Mouse (Mus musculus) erythroid progenitor cell, adult 5-6 weeks (primary cell): Measurements from ENCODE around the gene Wdr31. TPM values are rescaled to one million over a fixed set of nuclear protein-coding genes. Genes with fewer than 3 reads are reported as not detected.

Experiments used
- ATAC-seq: replicated peaks from 2 replicates; pipeline ENCODE4 v1.8.0; 2016; ENCODE audit warnings: moderate number of reproducible peaks, mild to moderate bottlenecking, moderate TSS enrichment, inconsistent platforms; ENCODE audit not compliant: poor library complexity, low FRiP score, severe bottlenecking
- total RNA-seq, 2 experiments: library from RNA; stranded (forward) in 1 of 2; stranded (reverse) in 1 of 2; fragments of 150-400 nt in 1 of 2; fragments of 186-747, 209-891 nt in 1 of 2; gene quantifications; 2 replicates each; pipeline versions ENCODE4 v1.2.3 to v1.2.4; 2015 to 2017; ENCODE audit warnings: low replicate concordance in 2 of 2

Gene Wdr31
- total RNA-seq, 2 experiments from 2014 or later: 1.7 TPM; not detected in 1

DNA sequence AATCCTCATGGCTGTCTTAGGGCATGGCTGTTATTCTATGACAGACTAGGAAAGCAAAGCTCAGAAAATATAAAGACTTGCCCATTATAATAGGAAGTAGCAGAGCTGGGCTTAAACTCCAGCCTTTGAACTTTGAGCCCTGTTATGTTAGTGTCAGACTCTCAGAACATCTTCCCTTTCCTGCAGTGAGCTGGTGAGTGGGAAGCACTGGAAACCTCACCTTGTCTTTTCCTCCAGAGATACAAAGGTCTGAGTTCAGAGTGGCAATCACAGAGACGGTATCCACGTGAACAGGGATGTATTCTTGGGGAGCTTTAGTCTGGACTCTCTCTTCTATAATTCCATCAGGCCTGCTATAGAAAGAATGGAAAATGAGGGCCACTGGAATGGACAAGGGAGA lies 7.6 kb downstream of the Wdr31 start:
- no peak for ATAC-seq

DNA sequence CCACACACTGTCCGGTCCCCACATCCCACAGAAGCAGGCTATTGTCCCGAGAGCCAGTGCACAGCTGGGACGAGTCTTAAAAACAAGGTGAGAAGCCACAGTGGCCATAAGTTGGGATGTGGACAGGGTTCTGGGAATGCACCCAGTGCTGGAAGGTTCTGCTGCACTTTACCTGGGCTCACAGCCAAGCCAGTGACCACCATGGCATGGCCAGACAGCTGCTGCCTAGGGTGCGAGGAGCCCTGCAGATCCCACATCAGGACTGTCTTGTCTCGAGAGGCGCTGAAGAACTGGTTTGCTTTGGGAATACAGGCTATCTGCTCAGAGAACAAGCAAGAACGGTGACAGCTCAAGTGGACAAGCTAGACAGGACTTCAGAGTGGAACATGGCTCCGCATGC lies 10.3 kb downstream of the Wdr31 start:
- no peak for ATAC-seq

DNA sequence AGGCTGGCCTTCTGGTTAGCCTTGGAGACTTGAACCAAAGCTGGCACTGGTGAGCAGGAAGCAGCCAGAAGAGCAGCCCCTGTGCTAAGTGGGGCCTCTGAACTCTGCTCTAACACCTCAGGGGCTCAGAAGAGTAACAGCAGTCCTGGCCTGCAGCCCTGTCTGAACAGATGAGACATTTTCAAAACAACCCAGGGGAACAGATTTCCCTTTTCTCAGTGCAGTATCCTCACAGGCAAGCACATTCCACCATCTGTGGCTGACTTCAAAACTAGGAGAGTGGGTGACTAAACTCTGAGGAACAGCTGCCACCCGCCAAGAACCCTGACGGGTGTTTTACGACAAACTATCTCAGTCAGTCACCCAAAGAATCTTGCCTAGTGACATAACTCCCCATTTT lies 11.6 kb downstream of the Wdr31 start:
- ATAC-seq: no peak

DNA sequence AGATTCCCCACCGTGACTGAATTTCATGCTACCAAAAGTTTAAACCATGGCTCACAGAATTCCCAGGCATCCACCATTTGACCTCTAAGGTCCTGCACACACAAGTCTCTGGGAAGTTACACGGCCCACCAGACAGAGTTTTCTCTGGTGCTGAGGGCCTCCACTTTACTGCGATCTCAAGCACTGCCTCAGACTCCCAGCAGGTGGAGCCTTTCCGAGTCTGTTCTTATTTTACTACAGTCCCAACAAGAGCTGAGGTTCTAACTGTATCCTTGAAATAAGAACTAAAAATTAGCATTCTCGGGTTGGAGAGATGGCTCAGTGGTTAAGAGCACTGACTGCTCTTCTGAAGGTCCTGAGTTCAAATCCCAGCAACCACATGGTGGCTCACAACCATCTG lies 15.7 kb downstream of the Wdr31 start:
- ATAC-seq: no peak

DNA sequence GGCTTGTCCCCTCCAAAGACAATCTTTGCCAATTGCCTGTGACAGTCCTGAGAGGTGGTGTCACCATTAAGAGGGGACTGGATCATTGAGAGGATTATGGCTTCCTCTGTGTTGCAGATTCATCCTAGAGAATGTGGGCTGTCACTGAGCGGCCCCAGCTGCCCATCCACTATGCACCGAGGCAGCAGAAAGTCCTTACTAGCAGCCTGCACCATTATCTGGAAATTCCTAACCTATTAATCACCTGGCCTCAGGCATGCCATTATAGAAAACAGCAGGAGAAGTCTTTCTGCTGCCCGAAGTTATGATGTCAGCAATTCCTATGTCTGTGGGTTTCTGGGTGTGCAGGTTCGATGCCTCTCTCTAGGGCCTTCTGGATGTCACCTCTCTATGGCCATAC lies 29.7 kb downstream of the Wdr31 start:
- ATAC-seq: no peak

DNA sequence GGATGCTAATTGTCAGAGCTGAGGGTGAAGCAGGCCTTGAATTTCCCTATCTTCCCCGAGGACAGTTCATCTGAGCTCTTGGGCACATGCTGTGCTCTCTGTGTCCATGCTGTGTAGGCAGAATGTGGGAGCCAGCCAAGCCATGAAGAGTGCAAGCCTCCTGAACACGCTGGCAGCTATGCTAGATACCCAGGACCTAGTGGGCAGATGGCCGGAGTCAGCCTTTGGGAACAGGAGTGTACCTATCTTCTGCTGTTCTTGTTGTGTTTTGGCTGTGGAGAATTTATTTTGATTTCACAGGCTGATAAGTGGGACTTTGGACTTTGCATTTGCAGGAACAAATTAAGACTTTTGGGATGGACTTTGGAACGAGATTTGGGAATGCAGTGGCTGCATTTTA lies 30.2 kb downstream of the Wdr31 start:
- ATAC-seq: no peak

DNA sequence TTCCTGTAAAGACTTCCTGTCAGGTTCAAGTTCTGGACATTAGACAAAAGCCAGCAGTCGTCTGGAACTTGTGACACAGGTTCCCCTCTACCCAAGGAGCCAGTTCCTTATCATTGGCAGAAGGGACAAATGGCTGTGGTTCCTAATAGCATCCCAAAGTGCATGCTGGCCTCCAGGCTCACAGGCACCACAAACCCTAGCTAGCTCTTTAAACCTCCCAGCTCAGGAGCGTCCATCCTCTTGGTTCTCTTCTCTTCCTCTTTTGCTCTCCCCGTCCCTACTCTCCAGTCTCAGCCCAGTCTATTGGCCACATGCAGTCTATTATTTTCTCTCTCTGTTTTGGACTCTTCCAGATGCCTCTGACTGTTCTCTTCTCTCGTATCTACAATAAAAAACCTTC lies 30.9 kb downstream of the Wdr31 start:
- ATAC-seq: no peak

DNA sequence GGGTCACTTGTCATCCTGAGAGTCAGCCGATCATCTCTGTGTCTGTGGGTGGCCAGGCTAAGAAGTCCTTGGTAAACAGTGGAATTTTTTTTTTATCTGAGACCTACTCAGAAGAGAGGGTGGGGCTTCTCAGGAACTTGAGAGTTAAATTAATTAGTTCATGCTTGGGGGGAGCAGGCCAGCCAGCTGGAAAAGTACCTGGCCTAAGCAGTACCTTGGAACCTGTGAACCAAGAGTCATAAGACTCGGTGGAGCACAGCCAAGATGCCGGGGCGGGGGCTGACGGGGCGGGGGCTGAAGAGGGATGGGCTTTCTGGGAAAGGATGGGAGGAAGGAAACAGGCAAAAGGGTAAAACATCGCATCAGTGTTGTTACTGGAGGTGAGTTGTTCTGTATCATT lies 32.8 kb downstream of the Wdr31 start:
- no peak for ATAC-seq

DNA sequence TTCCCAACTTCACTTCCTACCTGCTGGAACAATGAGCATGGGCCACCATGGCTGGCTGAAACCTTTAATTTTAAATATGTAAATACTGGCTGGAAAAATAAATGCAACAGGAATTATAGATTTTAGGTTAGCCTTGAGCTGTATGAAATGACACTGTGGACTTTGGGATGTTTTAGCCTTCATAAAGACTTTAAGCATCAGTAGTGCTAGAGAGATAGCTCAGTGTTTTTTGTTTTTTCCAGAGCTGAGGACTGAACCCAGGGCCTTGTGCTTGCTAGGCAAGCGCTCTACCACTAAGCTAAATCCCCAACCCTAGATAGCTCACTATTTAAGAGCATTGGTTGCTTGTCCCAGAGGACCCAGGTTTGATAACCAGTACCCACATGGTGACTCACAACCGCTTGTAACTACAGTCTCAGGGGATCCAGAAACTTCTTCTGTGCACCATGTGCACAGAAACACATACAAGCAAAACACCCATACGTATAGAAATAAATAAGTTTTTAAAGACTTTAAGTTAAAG lies 33.4 kb downstream of the Wdr31 start:
- no peak for ATAC-seq

DNA sequence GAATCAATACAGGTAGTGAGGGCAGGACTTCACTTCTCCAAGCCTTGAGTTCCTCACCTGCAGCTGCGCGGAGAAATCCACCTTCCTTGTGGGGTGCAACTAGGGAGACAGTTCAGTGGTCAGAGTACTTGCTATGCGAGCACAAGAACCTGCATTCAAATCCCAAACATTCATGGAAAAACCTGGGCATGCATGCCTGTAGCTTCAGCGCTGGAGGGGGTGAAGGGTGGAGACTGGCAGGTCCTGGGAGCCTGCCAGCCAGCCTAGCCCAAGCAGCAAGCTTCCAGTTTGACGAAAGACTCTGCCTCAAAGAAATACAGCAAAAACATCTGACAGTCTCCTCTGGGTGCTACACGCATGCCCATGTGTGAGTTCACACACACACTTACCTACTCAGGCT lies 35.6 kb downstream of the Wdr31 start, which contains the start of gene Rnf183:
TSS of gene Rnf183 (minus strand) at position 172 of the 400 bp plus-strand sequence.
- no peak for ATAC-seq

DNA sequence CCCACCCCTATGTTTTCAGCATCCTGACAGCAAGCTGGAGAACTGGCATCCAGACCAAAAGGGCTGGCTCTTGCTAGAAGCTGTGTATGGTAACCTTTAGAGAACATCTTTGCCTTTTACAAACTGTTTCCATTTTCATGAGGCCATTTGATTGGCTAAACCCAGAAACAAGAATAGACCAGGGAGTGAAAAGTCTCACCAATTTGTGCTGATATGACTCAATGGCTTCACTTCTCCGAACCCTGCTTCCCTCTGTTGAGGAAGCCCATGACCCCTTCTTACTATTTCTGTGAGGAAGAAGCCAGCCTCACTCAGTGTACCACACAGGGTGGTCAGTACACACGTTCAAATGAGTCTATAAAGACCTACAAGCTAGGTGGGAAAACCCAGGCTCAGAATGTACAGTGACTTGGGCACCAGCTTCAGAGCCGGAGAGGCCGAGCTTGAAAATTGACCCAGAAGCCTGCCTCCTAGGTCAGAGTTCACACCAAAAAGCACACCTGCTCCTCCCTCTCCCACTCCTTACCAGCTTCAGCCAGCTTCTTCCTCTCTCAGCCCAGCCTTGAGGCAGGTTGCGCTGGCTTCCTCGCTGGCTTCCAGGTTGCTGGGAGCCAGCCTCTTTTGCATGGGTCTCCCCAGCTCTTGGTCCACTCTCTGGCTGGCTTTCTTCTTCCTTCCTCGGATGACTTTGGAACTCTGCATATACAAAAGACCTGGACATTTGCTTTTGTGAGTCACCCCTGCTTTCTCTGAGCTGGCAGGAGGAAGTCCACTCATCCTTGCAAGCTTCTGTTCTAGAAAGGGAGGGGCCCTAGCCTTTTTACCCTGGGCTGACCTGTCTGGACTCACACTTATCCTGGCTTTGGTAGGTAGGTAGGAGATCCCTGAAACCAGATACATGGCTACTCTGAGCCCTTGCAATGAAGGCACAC lies 36.5 kb downstream of the Wdr31 start:
- ATAC-seq: no peak

DNA sequence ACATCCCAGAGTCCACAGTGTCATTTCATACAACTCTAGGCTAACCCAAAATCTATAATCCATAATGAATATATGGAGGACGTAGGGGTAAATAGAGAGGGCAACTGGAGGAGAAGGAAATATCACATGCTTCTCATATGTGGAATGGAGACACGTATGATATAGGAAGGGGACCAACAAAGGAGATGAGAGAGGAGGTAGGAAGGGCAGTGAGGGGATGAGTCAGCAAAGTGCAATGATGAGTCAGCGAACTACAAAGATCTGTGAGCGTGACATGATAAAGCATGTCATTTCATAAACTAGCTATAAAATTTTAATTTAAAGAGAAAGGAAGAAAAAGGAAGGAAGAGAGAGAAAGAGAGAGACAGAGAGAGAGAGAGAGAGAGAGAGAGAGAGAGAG lies 39.2 kb downstream of the Wdr31 start:
- ATAC-seq: peak; percentile 93

DNA sequence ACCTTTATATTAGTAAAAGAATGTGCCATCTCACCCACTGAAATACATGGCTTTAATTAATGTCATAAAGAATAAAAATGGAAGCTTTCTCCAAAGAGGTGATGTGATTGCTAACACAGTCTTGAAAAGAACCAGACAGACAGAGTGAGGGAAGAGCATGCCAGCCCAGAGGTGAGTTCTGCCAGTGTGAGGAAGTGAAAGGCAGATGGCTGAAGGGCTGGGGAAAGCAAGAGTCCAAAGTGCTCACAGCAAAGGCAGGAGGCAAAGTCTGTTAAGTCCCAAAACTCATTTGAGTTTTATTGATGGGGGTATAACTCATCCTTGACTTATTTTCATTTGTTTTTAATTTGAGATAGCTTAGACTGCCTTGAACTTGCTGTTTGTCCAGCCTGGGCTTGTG lies 40.0 kb downstream of the Wdr31 start:
- no peak for ATAC-seq

DNA sequence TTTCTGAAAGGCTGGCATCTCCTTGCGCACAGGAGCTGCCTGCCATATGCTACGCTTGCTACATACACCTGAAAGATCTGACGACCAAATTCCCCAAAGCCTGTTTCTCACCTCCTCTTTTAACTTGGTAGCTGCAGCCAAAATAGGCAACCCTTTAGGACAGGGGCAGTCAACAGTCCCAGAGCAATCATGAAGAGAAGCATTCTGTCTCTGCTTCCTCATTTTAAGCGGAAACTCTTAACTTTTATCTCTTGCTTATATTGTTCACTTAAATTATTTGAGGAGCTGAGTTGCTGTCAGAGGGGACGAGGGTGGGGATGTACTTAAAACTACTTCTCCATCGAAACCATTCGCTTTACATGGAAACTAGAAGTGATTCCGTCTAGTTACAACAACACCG lies 41.1 kb downstream of the Wdr31 start:
- no peak for ATAC-seq

DNA sequence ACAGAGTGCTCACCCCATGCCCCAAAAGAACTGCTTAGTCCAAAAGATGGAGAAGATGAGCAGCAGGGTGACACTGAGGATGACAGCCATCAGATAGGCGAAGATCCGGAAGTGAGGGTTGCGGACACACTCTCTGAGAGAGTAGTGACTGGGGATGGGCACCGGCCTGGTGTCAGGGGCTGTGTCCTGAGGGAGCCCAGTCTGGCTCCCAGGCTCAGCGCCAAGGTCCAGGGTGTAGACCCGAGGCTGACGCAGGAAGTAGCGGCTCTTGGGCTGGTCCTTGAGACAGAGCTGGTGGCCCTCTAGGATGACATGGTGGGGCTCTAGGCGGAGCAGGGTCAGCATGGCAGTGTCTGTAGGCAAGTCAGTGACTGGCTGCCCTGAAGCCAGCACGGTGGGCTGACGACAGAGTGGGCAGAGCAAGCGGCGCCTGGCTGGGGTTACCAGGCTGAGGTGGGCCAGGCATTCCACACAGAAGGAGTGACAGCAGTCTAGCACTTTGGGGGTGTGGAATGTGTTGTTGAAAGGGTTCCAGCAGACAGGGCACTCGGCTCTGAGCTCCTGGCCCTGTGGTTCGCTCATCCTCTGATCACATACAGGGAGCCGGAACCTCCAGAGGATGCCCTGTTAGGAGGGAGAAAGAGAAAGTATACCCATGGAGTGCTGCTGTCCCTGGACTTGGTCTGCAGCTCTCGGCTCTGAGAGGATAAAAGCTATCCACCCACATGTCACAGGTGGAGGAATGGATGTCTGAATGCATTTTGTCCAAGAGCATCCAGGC lies 42.5 kb downstream of the Wdr31 start:
- ATAC-seq: no peak

DNA sequence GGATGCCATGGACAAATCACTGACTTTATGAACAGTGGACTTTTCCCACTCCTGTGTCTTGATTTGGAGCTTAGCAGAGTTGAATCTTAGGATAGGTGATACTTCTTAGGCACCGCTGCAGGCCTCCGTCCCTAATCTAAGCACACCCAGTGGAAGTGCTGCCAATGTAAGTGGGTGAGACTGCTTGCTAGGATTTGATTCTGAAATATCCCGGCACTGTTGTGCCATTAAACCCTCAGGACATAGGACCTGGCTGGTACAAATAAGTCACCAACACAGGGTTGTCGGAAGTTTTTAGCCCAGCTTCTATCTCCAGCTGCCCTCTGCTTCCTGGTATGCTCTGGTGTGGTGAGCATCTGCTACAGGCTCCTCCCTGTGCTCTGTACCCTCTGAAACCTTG lies 44.8 kb downstream of the Wdr31 start:
- ATAC-seq: no peak

DNA sequence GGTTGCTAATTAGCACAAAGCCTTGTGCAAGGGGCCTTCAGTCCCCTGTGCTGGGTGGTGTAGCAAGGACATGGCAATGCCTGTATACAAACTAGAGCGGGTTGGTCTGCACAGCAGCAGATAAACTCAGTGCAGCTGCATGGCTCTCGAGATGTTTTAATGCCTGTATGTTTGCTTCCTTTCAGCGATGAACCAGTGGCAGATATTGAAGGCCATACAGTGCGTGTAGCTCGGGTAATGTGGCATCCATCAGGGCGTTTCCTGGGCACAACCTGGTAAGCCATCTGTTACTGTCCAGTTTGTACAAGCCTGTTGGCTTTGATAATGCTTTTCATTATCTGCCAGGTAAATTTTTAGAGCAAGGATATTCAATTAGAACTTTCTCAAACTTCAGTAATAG lies 51.6 kb downstream of the Wdr31 start:
- no peak for ATAC-seq

DNA sequence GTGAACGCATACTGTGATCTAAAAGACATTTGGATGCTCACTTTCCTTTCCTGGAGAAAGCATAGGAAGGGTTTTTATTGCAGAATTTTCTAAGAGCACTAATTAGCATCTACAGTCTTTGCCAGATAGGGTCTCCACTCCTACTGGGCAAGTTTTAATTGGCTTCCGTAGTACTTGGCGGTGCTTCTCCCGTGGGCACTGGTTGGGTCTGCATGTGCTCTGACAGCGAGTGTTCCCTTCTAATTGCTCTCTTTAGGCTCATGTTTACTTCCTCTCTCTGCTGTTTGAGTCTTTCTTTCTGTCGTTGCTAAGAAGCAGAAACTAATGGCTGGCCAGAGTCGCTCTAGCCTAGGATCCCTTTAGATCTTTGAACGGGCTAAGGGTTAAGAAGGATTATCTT lies 52.2 kb downstream of the Wdr31 start:
- no peak for ATAC-seq

DNA sequence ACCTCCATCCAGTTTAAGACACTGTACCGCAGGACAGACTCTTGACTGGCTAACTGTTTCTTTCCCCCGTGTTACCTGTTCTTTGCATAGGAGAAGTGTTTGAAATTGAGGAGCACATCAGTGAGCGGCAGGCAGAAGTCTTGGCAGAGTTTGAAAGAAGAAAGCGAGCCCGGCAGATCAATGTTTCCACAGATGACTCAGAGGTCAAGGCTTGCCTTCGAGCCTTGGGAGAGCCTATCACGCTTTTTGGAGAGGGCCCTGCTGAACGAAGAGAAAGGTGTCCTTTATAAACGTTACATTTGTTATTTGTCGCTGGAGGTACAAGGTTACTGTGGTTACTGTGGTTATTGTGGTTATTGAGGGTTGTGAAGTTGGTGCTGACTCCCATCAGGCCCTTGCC lies 59.1 kb downstream of the Wdr31 start:
- no peak for ATAC-seq

DNA sequence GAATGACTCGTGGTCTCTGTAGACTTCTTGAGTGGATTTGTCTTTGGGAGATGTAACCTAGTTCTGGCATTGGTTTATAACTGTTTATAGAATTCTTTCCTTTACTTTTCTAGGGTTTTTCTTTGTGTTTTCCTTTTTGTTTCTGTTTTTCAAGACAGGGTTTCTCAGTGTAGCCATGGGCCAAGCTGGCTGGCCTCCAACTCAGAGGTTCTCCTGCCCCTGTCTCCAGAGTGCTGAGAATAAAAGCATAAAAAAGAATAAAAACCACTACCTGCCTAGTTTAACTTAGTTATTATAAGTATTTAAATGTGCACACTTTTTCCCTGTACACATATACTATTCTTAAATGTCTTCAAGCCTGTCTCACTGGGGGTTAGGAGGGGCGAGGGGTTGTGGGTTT lies 60.4 kb downstream of the Wdr31 start:
- ATAC-seq: no peak

DNA sequence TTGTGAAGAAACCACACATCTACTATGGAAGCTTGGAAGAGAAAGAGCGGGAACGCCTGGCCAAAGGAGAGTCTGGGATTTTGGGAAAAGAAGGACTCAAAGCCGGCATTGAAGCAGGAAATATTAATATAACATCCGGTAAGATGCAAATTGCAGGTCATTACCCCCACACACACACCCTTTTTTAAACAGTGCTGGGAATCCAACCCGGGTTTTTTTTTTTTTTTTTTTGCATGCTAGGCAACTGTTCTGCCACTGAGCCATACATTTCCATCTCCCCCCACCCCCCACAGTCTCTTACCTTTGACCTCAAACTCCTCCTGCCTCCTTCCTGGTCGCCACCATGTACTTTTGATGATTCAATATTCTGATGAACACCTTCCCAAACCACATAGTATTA lies 61.1 kb downstream of the Wdr31 start:
- ATAC-seq: no peak
